Mouse (Mus musculus) CH12.LX (cell line): Measurements from ENCODE around the gene Kctd12. TPM values are rescaled to one million over a fixed set of nuclear protein-coding genes. Genes with fewer than 3 reads are reported as not detected.

Source experiments
- DNase-seq: peaks from one replicate; pipeline ENCODE4 v3.0.0-alpha.2; 2013; ENCODE audit errors: extremely low read depth
- H3K27ac ChIP-seq: 2 replicates; pipeline ENCODE4 v1.5.1; 2012; ENCODE audit warnings: low read depth, mild to moderate bottlenecking, control low read depth, moderate library complexity; ENCODE audit not compliant: insufficient read depth
- H3K27me3 ChIP-seq: replicated peaks from 2 replicates; pipeline ENCODE3; 2012; ENCODE audit warnings: inconsistent platforms
- H3K36me3 ChIP-seq, 2 experiments: replicated peaks in 1 of 2; 2 replicates each; pipeline versions ENCODE3 to v1.6.1; 2012; ENCODE audit warnings: inconsistent platforms in 1 of 2, low read length in 1 of 2, mild to moderate bottlenecking in 1 of 2, mixed read lengths in 1 of 2, moderate library complexity in 1 of 2; ENCODE audit not compliant: control insufficient read depth in 1 of 2, insufficient read depth in 1 of 2
- H3K4me1 ChIP-seq, 2 experiments: 2 replicates each; pipeline ENCODE4 v1.6.1; 2012; ENCODE audit warnings: inconsistent platforms in 1 of 2, moderate library complexity in 1 of 2; ENCODE audit not compliant: insufficient read depth in 2 of 2, control insufficient read depth in 1 of 2
- H3K4me2 ChIP-seq: 2 replicates; pipeline ENCODE4 v1.6.1; 2012; ENCODE audit warnings: low read depth, mild to moderate bottlenecking, control low read depth; ENCODE audit not compliant: poor library complexity, insufficient read depth, severe bottlenecking
- H3K4me3 ChIP-seq, 3 experiments: fragments of 150-350 bp in 1 of 3; sonication (generic) in 1 of 3; replicated peaks in 1 of 3; 2 replicates each; pipeline versions ENCODE3 to v1.5.1; 2011 to 2012; ENCODE audit warnings: low read depth in 2 of 3, low read length in 2 of 3, mild to moderate bottlenecking in 2 of 3, moderate library complexity in 2 of 3, control low read depth in 1 of 3, improper control_type of control experiment in 1 of 3, inconsistent platforms in 1 of 3, mixed read lengths in 1 of 3; ENCODE audit not compliant: poor library complexity in 1 of 3
- H3K79me2 ChIP-seq: replicated peaks from 2 replicates; pipeline ENCODE4 v1.6.1; 2012; ENCODE audit warnings: mild to moderate bottlenecking, moderate library complexity; ENCODE audit not compliant: control insufficient read depth, poor library complexity, insufficient read depth, severe bottlenecking; ENCODE audit errors: extremely low read depth
- H3K9ac ChIP-seq: 2 replicates; pipeline ENCODE4 v1.6.1; 2012; ENCODE audit warnings: low read depth, mild to moderate bottlenecking, control low read depth, moderate library complexity; ENCODE audit not compliant: insufficient read depth
- H3K9me3 ChIP-seq: replicated peaks from 2 replicates; pipeline ENCODE3; 2012; ENCODE audit warnings: low read length, inconsistent platforms, mixed read lengths
- BHLHE40 ChIP-seq: IDR thresholded peaks from 2 replicates; pipeline ENCODE4 v1.6.1; 2011; ENCODE audit warnings: mild to moderate bottlenecking, low read depth, low read length, improper control_type of control experiment
- CHD1 ChIP-seq: IDR thresholded peaks from 2 replicates; pipeline ENCODE4 v1.6.1; 2012; ENCODE audit warnings: low read depth, low read length, improper control_type of control experiment, inconsistent platforms
- CHD2 ChIP-seq: IDR thresholded peaks from 2 replicates; pipeline ENCODE4 v1.6.1; 2011; ENCODE audit warnings: low read length, improper control_type of control experiment
- CTCF ChIP-seq, 2 experiments: IDR thresholded peaks in 1 of 2; conservative IDR thresholded peaks in 1 of 2; 2 replicates each; pipeline ENCODE4 v1.5.1; 2011 to 2012; ENCODE audit warnings: low read depth in 2 of 2, low read length in 2 of 2, improper control_type of control experiment in 1 of 2, inconsistent platforms in 1 of 2, mild to moderate bottlenecking in 1 of 2, moderate library complexity in 1 of 2
- E2F4 ChIP-seq: IDR thresholded peaks from 2 replicates; pipeline ENCODE4 v1.6.1; 2011; ENCODE audit warnings: low read depth, low read length, improper control_type of control experiment; ENCODE audit not compliant: insufficient replicate concordance
- EP300 ChIP-seq: IDR thresholded peaks from 2 replicates; pipeline ENCODE4 v1.6.1; 2011; ENCODE audit warnings: low read length, improper control_type of control experiment
- GABPA ChIP-seq: IDR thresholded peaks from 2 replicates; pipeline ENCODE4 v1.6.1; 2012; ENCODE audit warnings: low read depth, low read length, improper control_type of control experiment, inconsistent platforms; ENCODE audit not compliant: insufficient replicate concordance
- HCFC1 ChIP-seq: IDR thresholded peaks from 2 replicates; pipeline ENCODE4 v1.6.1; 2012; ENCODE audit warnings: low read depth, mild to moderate bottlenecking, inconsistent platforms, low read length, improper control_type of control experiment
- IRF4 ChIP-seq: IDR thresholded peaks from 2 replicates; pipeline ENCODE4 v1.6.1; 2014; ENCODE audit warnings: low read depth, mild to moderate bottlenecking, inconsistent platforms, low read length, improper control_type of control experiment
- JUN ChIP-seq: IDR thresholded peaks from 2 replicates; pipeline ENCODE4 v1.6.1; 2011; ENCODE audit warnings: low read depth, mild to moderate bottlenecking, low read length, improper control_type of control experiment, moderate library complexity; ENCODE audit not compliant: insufficient read depth
- JUND ChIP-seq: conservative IDR thresholded peaks from 2 replicates; pipeline ENCODE4 v1.6.1; 2011; ENCODE audit warnings: low read depth, low read length, improper control_type of control experiment
- MAFK ChIP-seq: IDR thresholded peaks from 2 replicates; pipeline ENCODE4 v1.6.1; 2011; ENCODE audit warnings: low read length, improper control_type of control experiment; ENCODE audit not compliant: insufficient replicate concordance
- MAX ChIP-seq: IDR thresholded peaks from 2 replicates; pipeline ENCODE4 v1.6.1; 2011; ENCODE audit warnings: low read length, improper control_type of control experiment
- MAZ ChIP-seq: IDR thresholded peaks from 2 replicates; pipeline ENCODE4 v1.6.1; 2012; ENCODE audit warnings: low read depth, mild to moderate bottlenecking, inconsistent platforms, low read length, improper control_type of control experiment, moderate library complexity
- MEF2A ChIP-seq: IDR thresholded peaks from 2 replicates; pipeline ENCODE4 v1.6.1; 2014; ENCODE audit warnings: low read depth, mild to moderate bottlenecking, inconsistent platforms, low read length, improper control_type of control experiment, borderline replicate concordance
- MXI1 ChIP-seq: IDR thresholded peaks from 2 replicates; pipeline ENCODE4 v1.6.1; 2011; ENCODE audit warnings: mild to moderate bottlenecking, low read depth, low read length, improper control_type of control experiment
- MYC ChIP-seq: IDR thresholded peaks from 2 replicates; pipeline ENCODE4 v1.6.1; 2011; ENCODE audit warnings: low read depth, mild to moderate bottlenecking, improper control_type of control experiment, low read length
- NRF1 ChIP-seq: IDR thresholded peaks from 2 replicates; pipeline ENCODE4 v1.6.1; 2014; ENCODE audit warnings: low read depth, mild to moderate bottlenecking, inconsistent platforms, low read length, improper control_type of control experiment, moderate library complexity
- POLR2A ChIP-seq: IDR thresholded peaks from 2 replicates; pipeline ENCODE4 v1.6.1; 2011; ENCODE audit warnings: low read depth, mild to moderate bottlenecking, improper control_type of control experiment, low read length
- POLR2AphosphoS2 ChIP-seq: IDR thresholded peaks from 2 replicates; pipeline ENCODE4 v1.6.1; 2011; ENCODE audit warnings: low read depth, low read length, improper control_type of control experiment
- RAD21 ChIP-seq: IDR thresholded peaks from 2 replicates; pipeline ENCODE4 v1.6.1; 2011; ENCODE audit warnings: low read depth, mild to moderate bottlenecking, low read length, improper control_type of control experiment, moderate library complexity
- RCOR1 ChIP-seq: conservative IDR thresholded peaks from 2 replicates; pipeline ENCODE4 v1.6.1; 2012; ENCODE audit warnings: low read depth, mild to moderate bottlenecking, inconsistent platforms, low read length, improper control_type of control experiment
- SIN3A ChIP-seq: IDR thresholded peaks from 2 replicates; pipeline ENCODE4 v1.6.1; 2012; ENCODE audit warnings: low read length, improper control_type of control experiment, inconsistent platforms
- SMC3 ChIP-seq: IDR thresholded peaks from 2 replicates; pipeline ENCODE4 v1.6.1; 2011; ENCODE audit warnings: low read depth, low read length, improper control_type of control experiment
- TCF12 ChIP-seq: IDR thresholded peaks from 2 replicates; pipeline ENCODE4 v1.6.1; 2014; ENCODE audit warnings: low read depth, mild to moderate bottlenecking, inconsistent platforms, low read length, improper control_type of control experiment
- UBTF ChIP-seq: IDR thresholded peaks from 2 replicates; pipeline ENCODE4 v1.6.1; 2012; ENCODE audit warnings: low read depth, mild to moderate bottlenecking, inconsistent platforms, low read length, improper control_type of control experiment, moderate library complexity
- USF1 ChIP-seq: IDR thresholded peaks from 2 replicates; pipeline ENCODE4 v1.6.1; 2014; ENCODE audit warnings: low read depth, mild to moderate bottlenecking, inconsistent platforms, low read length, improper control_type of control experiment
- USF2 ChIP-seq: conservative IDR thresholded peaks from 2 replicates; pipeline ENCODE4 v1.6.1; 2011; ENCODE audit warnings: low read depth, low read length, improper control_type of control experiment
- ZC3H11A ChIP-seq: IDR thresholded peaks from 2 replicates; pipeline ENCODE4 v1.6.1; 2012; ENCODE audit warnings: low read depth, mild to moderate bottlenecking, inconsistent platforms, low read length, improper control_type of control experiment
- ZKSCAN1 ChIP-seq: IDR thresholded peaks from 2 replicates; pipeline ENCODE4 v1.6.1; 2012; ENCODE audit warnings: low read depth, inconsistent platforms, low read length, improper control_type of control experiment, borderline replicate concordance
- dilution Hi-C: fragments of 300-500 bp; cut with MboI; formaldehyde crosslinking; loops from 2 replicates; pipeline ENCODE4 v1.14.3; 2020; ENCODE audit warnings: low sequenced_read_pairs; ENCODE audit not compliant: extremely low pct_unique_long_range_greater_than_20kb, extremely low pct_ligation_motif_present
- in situ Hi-C: fragments of 300-500 bp; cut with MboI; formaldehyde crosslinking; loops from 3 replicates; pipeline ENCODE4 v1.14.3; 2019; ENCODE audit warnings: low sequenced_read_pairs, low pct_ligation_motif_present, low pct_unique_long_range_greater_than_20kb, mixed read lengths
- polyA plus RNA-seq: library from polyadenylated mRNA; unstranded; fragments of >175 nt; gene quantifications from 2 replicates; pipeline ENCODE4 v1.2.1, GENCODE M21; 2012; ENCODE audit warnings: low read depth; ENCODE audit not compliant: insufficient read length
- total RNA-seq, 2 experiments: library from RNA; depleted of rRNA; stranded (reverse); fragments of 300-350 nt in 1 of 2; fragments of >200 nt in 1 of 2; gene quantifications; 2 replicates each; pipeline ENCODE4 v1.2.3; 2012 to 2014

Kctd12 gene
- total and polyA plus RNA-seq, 3 experiments, result 21.4 to 35.4 (median 21.8) TPM

DNA sequence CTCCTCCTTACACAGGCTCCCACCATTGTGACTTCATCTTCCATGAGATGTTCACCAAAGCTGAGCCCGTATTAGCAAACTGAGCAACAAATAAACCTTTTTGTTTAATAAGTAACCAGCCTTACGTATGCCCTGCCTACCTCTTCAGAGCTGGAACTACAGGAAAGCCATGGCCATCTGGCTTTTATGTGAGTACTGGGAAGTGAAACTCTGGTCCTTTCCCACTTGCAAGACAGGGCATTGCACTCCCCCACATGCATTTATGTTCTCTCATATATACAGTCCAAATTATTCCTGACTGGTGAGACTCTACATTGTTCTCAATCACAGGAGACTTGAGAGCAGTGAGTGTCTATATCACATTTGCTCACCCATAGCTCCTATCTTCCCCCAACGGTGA lies 52.9 kb downstream of the Kctd12 start:
- Histone ChIP-seq H3K4me2 (peak overlapping the region; percentile 31; the same call in 1 of the 2 replicates), H3K27ac (peak overlapping the region; percentile 8; the same call in 1 of the 2 replicates), H3K9ac (no peak overlapping the region), H3K36me3 (no peaks in the 10 kb centered on the region), H3K4me1 (peaks cover 28 to 63% of the 10 kb centered on the region in 2 experiments), H3K27me3 (no peaks in the 10 kb centered on the region), H3K9me3 (no peaks in the 10 kb centered on the region), H3K4me3 (no peak overlapping the region)
- in situ Hi-C loops, result no loop called here
- DNase-seq, result no peak
- TF ChIP-seq SMC3, result no peak
- no peak for TF ChIP-seq MEF2A
- TF ChIP-seq MXI1, result no peak
- TF ChIP-seq IRF4, result peak; percentile 78
- no peak for TF ChIP-seq RAD21
- TF ChIP-seq UBTF, result no peak
- no peak for TF ChIP-seq JUN
- TF ChIP-seq JUND, result no peak
- no peak for TF ChIP-seq CHD2
- TF ChIP-seq CTCF (conservative IDR thresholded peaks at IDR 0.05 in 1 of 2, IDR thresholded peaks at IDR 0.05 in 1 of 2; ENCODE audit: low read depth in 2 of 2, low read length in 2 of 2), result no peak
- TF ChIP-seq CHD1, result no peak
- TF ChIP-seq EP300, result peak; percentile 65; the same call in 1 of the 2 replicates
- TF ChIP-seq, all 38 proteins: peak for 2
- dilution Hi-C loops, result no loop called here
- no peaks in the 10 kb centered on the region for H3K79me2 ChIP-seq

DNA sequence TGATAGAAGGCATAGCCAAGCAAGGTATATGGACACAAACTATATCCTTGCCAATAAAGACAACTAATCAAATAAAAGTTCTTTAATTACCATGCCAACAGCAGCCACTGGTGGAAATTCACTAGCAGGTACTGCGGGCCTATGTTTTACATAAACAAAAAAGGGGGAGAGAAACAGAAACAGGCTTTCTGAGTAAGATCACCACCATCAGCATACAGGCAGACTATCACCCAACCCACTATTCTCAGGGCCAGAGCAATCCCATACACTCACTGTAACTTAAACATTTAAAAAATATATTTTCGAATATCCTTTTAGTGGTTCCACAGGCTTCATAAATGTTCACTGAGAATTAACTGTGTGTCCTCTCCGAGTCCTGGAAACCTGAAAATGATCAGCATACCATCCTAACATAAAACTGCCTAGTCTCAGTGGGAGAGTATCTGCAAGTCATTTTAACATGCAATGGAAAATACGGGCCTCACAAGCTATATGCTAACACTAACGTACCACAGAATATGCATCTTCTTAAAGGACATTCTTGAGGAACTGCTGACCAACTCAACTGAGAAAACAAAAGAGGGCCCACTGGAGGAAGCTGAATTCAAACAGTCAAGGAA lies 54.5 kb downstream of the Kctd12 start:
- dilution Hi-C loops, result no loop called here
- in situ Hi-C loops, result no loop called here
- TF ChIP-seq ZC3H11A, result no peak
- TF ChIP-seq BHLHE40, result peak; percentile 40
- TF ChIP-seq E2F4, result no peak
- no peak for TF ChIP-seq SIN3A
- TF ChIP-seq MAFK, result no peak
- TF ChIP-seq USF2, result no peak
- peak; percentile 19; the same call in 1 of the 2 replicates for TF ChIP-seq JUND
- TF ChIP-seq POLR2A, result no peak
- peak; percentile 54; the same call in 1 of the 2 replicates for TF ChIP-seq CHD2
- no peak for TF ChIP-seq UBTF
- no peak for TF ChIP-seq RAD21
- no peak for TF ChIP-seq TCF12
- TF ChIP-seq MAX, result no peak
- TF ChIP-seq NRF1, result no peak
- TF ChIP-seq ZKSCAN1, result no peak
- TF ChIP-seq CHD1, result no peak
- TF ChIP-seq MAZ, result no peak
- no peak for TF ChIP-seq USF1
- no peak for TF ChIP-seq MYC
- TF ChIP-seq POLR2AphosphoS2, result no peak
- no peak for TF ChIP-seq CTCF (conservative IDR thresholded peaks at IDR 0.05 in 1 of 2, IDR thresholded peaks at IDR 0.05 in 1 of 2; ENCODE audit: low read depth in 2 of 2, low read length in 2 of 2)
- no peak for TF ChIP-seq SMC3
- no peak for TF ChIP-seq MEF2A
- no peak for TF ChIP-seq GABPA
- no peak for TF ChIP-seq HCFC1
- peak; percentile 25 for TF ChIP-seq JUN
- no peak for TF ChIP-seq RCOR1
- peak; percentile 67 for TF ChIP-seq IRF4
- no peak for TF ChIP-seq MXI1

More for the DNA sequence above, 54.5 kb downstream of the Kctd12 start:
- H3K4me3 ChIP-seq, result peak overlapping the region in 1 of 3 experiments; percentile 6
- peak; percentile 54 for DNase-seq
- peak overlapping the region; percentile 81 for H3K9ac ChIP-seq
- peaks cover 28 to 69% of the 10 kb centered on the region in 2 experiments for H3K4me1 ChIP-seq
- H3K9me3 ChIP-seq, result no peaks in the 10 kb centered on the region
- no peaks in the 10 kb centered on the region for H3K36me3 ChIP-seq
- H3K4me2 ChIP-seq, result peak overlapping the region; percentile 80
- no peaks in the 10 kb centered on the region for H3K79me2 ChIP-seq
- H3K27ac ChIP-seq, result peak overlapping the region; percentile 94
- no peaks in the 10 kb centered on the region for H3K27me3 ChIP-seq
